Mouse (Mus musculus) frontal cortex, postnatal 10 days (tissue): ENCODE results near the gene Cemip.

Experiments
- DNase-seq, 2 experiments: peaks; one replicate each; pipeline ENCODE4 v3.0.0; 2022; ENCODE audit warnings: low spot score in 2 of 2, mixed read lengths in 1 of 2

Gene Cemip

DNA sequence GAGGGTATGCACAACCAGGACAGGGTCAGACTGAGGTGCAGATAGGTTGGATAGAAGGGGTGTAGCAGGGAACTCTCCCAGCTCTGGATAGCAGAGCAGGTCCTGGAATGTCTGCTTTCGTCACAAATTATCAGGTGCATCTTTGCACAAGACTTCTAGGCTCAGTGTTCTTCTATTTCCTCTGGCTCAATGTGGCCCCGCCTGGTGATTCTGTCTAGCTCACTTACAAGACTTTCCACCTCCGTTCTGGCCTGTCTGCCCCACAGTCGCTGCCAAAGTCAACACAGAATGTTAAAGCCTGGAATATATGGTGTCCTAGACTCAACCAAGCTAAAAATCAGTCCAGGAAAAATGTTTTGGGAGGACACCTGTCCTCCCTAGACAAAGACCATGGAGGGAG is 57.9 kb downstream of the Cemip start:
- no peak for DNase-seq

GRCm38 (mm10) chr7:84026950-84027585 is 59.2 kb downstream of the Cemip start:
- no peak for DNase-seq

DNA sequence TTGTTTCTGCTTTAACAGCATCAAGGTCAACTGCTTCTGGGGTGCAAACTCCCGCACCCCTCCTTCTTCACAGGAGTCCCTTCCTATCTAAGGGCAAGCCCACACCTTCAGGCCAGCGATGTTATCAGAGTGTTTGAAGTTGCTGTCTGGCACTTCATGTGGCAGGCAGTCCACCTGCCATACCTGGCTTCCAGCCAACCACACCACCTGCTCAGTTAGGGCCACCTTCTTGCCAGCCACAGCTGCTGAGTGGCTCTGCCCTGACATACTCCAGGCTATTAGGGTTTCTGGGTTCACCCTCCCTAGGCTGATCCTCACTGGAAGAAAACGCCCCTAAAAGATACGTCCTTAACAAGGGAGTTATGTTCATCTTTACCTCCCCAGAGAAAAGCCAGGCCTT is 60.2 kb downstream of the Cemip start:
- no peak for DNase-seq

- DNase-seq, result no peak
These were observed 62.8 kb downstream of the Cemip start for GRCm38 (mm10) chr7:84023466-84023865.

- no peak for DNase-seq
These were observed 63.8 kb downstream of the Cemip start for GRCm38 (mm10) chr7:84022462-84022861.

DNA sequence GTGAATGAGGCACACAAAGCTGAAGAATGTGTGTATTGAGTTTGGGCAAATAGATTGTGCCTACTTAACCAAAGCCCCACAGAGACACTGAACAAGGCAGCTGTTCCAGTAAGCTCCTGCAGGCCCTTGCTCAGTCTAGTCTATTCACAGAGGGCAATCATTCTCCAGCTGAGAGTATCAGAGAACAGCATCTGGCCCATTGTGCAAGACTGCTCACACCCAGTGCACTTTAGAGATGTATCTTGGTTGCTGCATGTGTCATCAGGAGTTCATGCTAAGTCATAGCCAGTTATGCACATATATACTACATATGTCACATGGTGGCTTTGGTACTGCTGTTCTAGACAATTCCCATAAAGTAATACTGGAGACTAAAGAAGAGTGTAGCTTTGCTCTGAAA is 66.9 kb downstream of the Cemip start:
- DNase-seq, result no peak

GRCm38 (mm10) chr7:84018291-84019266 is 67.7 kb downstream of the Cemip start:
- DNase-seq, result no peak

GRCm38 (mm10) chr7:84015050-84015449 is 71.3 kb downstream of the Cemip start:
- DNase-seq, result no peak

DNA sequence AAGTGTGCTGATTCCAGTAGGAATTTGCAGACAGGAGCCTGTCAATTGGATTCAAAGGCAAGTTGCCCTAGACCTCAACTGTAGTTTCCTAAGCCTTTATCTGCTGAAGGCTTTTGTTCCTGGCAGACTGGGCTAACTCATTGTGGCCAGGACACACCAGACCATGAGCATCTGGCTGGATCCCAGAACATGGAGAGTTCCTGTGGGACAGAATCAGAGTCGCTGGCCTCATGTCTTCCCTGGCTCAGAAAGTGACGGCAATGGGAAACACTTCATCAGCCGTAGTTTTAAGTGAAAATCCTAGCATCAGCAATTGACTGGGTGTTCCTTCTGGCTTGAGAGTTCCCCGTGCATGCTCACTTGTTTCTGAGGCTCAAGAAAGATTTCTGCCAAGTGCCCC is 72.6 kb downstream of the Cemip start:
- DNase-seq, result no peak

DNA sequence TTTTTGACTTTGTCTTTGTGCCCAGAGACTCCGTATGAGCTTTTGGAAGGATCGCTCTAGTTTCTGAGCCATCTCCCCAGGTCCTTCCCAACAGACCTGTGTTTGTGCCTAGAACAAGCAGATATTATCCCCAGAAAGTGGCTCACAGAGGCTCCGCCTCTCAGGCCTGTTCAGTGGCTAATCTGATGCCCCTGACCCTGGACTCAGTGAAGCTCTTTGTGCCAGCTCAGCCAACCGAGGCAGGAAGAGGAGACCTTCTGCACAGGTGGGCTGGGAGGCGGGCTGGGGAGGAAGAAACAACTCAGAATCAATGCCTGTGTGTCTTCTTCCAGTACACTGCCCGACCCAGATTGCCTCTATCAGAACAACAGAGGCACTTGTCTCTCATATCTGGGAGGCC is 81.9 kb downstream of the Cemip start:
- DNase-seq, result no peak

DNA sequence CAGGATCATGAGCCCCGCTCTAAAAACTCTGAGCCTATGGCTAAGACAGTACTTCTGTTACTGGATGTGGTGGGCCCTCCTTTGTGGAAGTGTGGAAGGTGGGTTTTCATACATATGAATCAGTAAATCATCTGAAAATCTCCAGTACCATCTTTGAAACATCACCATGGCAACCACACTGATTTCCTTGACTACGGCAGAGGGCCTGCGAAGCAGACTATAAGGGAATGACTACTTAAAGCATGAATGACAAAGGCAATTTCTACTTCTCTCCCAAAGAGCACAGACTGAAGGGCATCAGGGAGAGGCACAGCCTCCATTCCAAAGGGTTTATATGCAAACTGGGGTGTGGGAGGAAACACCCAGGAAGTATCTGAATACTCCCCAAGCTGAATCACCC is 84.8 kb downstream of the Cemip start:
- DNase-seq, result no peak

- no peak for DNase-seq
These were observed 85.6 kb downstream of the Cemip start for GRCm38 (mm10) chr7:84000671-84001070.

DNA sequence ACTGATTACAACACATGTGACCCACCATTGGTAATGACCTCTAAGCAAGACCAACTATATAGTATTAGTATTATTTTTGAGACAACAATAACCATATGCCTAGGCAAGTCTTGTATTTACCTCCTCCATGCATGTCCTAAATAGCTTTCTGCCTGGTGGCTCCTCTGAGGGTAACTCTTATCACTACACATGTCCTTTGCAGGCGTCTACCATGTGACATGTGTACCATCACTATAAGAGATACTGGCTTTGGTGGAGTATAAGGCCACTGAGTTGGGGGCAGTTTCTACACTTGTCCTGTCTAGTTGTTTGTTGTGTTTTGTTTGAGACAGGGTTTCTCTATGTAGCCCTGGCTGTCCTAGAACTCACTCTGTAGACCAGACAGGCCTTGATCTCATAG is 86.7 kb downstream of the Cemip start:
- no peak for DNase-seq

DNA sequence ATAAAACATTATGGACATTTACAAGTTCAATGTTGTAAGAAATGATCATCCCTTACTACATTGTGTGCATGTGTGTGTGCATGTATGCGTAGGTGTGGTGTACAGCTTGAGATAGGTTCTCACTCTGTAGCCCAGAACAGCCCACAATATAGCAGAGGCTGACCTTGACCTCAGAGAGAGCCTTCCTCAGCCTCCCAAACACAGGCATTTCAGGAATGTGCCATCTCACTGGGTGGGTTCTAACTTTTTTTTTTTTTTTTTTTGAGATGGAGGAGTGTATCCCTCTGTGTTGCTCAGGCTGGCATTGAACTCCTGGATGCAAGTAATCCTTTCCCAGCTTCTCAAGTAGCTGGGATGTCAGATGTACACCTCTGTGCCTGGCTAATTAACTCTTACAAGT is 92.0 kb downstream of the Cemip start:
- no peak for DNase-seq

GRCm38 (mm10) chr7:83989294-83989693 is 97.0 kb downstream of the Cemip start:
- no peak for DNase-seq

- DNase-seq, result no peak
These were observed 100.6 kb downstream of the Cemip start for GRCm38 (mm10) chr7:83985751-83986150.

GRCm38 (mm10) chr7:83982566-83982965 is 103.7 kb downstream of the Cemip start:
- no peak for DNase-seq

DNA sequence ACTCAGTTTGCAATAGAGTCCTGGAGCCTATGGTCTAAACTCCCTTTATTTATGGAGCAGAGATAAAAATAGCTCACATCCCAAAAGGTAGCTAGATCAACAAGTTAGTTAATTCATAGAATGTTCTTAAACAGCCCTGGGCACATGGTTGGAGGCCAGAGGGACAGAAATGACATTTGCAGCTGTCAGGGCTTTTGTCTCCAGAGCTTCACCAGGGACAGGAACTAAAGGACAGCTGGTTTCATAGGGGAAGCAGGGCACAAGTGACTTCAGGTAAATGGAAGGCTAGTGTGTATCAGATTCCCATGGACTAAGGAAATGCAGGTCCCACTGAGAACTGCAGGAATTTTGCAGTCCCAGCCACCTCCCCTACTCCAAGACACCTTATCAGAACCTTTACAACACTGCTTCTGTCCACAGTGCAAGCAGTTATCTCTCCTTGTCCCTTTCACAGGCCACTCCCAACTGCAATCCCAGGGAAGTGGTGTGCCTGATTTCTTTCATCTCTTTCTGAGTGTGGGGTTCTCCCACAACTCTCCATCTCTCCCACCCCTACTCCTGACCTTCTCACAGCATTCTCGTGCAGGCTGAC is 107.3 kb downstream of the Cemip start:
- DNase-seq, result no peak

GRCm38 (mm10) chr7:83978410-83978809 is 107.9 kb downstream of the Cemip start:
- DNase-seq, result no peak

GRCm38 (mm10) chr7:83976413-83976958 is 109.8 kb downstream of the Cemip start:
- no peak for DNase-seq

DNA sequence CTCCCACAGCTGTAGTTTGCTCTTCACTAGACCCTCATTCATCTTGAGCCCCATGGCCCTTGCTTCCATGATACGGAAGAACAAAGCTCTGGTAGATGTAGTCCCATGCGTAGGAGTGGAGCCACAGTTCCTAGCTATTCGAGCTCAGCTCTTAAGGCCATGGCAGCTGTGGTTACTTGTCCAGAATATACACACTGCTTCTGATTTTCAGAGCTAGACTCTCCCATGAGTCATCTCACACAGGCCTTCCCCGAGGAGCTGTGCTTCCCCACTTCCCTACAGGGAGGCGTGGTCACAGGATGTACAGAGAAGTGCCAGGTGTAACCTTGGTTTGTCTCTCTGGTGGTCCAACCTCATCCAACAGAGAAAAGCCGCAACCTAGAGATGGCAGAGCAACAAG is 111.0 kb downstream of the Cemip start:
- no peak for DNase-seq

DNA sequence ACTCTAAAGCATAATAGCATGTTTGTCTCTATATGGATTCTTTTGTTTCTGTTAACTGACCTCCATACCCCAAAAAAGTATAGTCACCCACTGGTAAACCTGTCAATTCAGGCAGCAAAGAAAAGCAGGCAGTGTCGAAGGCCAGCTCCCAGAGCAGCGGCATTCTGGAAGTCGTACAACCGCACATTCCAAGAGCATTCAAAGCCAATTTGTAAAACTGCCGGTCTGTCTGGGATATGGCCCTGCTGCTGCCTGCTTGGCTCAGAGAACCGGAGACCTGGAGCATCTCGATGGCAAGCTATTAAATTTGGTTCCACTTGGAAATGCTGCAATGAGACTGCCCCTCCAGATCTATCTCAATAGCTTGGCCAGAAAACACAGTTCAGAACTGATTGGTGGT is 113.8 kb downstream of the Cemip start:
- no peak for DNase-seq
